Mouse (Mus musculus) hindbrain, embryonic 10.5 days (tissue): ENCODE measurements around the gene Ppp4r3a. TPM values are rescaled to one million over a fixed set of nuclear protein-coding genes. Genes with fewer than 3 reads are reported as not detected.
A peak's percentile ranks its signal among the peaks of the same experiment; 100 is the strongest.

Source experiments
- DNase-seq: peaks from one replicate; pipeline ENCODE4 v3.0.0-alpha.2; 2017; ENCODE audit warnings: low spot score
- H3K27ac ChIP-seq: fragments of 300-500 bp; sonication (generic); 2 replicates; pipeline ENCODE4 v1.5.1; 2016; ENCODE audit warnings: mild to moderate bottlenecking, moderate library complexity
- H3K27me3 ChIP-seq: fragments of 300-500 bp; sonication (generic); 2 replicates; pipeline ENCODE4 v1.6.1; 2016; ENCODE audit warnings: mild to moderate bottlenecking; ENCODE audit not compliant: poor library complexity, insufficient read depth, severe bottlenecking
- H3K36me3 ChIP-seq: fragments of 300-500 bp; sonication (generic); 2 replicates; pipeline ENCODE4 v1.6.1; 2016; ENCODE audit warnings: mild to moderate bottlenecking, moderate library complexity
- H3K4me1 ChIP-seq: fragments of 300-500 bp; sonication (generic); replicated peaks from 2 replicates; pipeline ENCODE4 v1.6.1; 2016; ENCODE audit warnings: mild to moderate bottlenecking
- H3K4me3 ChIP-seq: fragments of 300-500 bp; sonication (generic); 2 replicates; pipeline ENCODE4 v1.5.1; 2016; ENCODE audit warnings: mild to moderate bottlenecking, moderate library complexity
- H3K9me3 ChIP-seq: fragments of 300-500 bp; sonication (generic); 2 replicates; pipeline ENCODE4 v1.6.1; 2016; ENCODE audit warnings: mild to moderate bottlenecking, moderate library complexity
- WGBS: fragments of 180-500 bp; shearing (Covaris S2); methylation state at CpG from one replicate; pipeline ENCODE4 v1.1.7; 2016; 5-methylcytosine and 5-hydroxymethylcytosine counted together
- polyA plus RNA-seq: library from polyadenylated mRNA; unstranded; fragments of >200 nt; fragmentation: Nextera tagmentation; extraction: Ambion mirVana; gene quantifications from 2 replicates; pipeline ENCODE4 v1.2.1, GENCODE M21; 2016

The Ppp4r3a gene
- polyA plus RNA-seq, 1 experiment from 2014 or later = 50.3 TPM

DNA sequence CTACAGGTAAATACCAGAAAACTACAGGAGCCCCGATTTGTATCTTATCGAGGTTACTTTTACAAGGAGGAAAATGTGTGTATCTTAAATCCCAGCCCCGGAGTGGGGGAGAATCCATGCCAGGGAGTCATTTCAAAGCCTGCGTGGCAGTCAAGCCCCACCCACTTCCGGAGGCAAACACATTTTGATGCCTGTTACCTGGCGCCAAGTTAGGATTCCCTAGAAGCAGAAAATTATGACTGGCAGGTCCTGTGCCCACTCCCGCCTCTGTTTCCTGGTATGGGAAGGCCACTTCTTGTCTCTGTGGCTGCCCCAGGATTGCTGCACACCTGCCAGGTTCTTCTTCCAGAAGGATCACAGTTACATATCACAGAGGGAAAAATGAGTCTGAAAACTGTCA lies 57.0 kb downstream of the Ppp4r3a start:
- DNase-seq = no peak
- Histone ChIP-seq H3K36me3 (peaks cover 40% of the 10 kb centered on the region), H3K27me3 (peaks cover 11% of the 10 kb centered on the region), H3K4me3 (peak overlapping the region; percentile 90), H3K27ac (peak overlapping the region; percentile 98), H3K4me1 (peaks cover 74% of the 10 kb centered on the region), H3K9me3 (no peaks in the 10 kb centered on the region)
- 52% methylated on average over 7 of the region's 7 CpGs for WGBS

DNA sequence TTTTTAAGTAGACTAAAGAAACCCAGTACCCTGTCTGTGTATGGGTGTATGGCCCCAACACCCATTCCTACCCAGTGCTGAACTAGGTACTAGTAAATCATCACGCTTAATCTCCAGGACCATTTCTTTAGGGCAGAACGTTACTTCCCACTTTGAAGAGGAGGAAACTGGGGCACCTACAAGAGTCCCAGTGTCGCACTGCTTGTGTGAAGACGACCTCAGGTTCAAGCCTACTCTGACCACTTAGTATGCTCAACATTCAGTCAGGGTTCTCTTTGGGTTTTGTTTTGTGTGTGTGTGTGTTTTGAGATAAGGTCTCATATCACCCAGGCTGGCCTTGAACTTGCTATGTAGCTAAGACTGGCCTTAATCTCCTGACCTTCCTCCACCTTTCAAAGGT lies 57.5 kb downstream of the Ppp4r3a start:
- Histone ChIP-seq H3K9me3 (no peaks in the 10 kb centered on the region), H3K27me3 (peaks cover 11% of the 10 kb centered on the region), H3K4me1 (peaks cover 79% of the 10 kb centered on the region), H3K4me3 (peak overlapping the region; percentile 90), H3K36me3 (peaks cover 44% of the 10 kb centered on the region), H3K27ac (no peak overlapping the region)
- 81% methylated on average over 4 of the region's 4 CpGs for WGBS
- no peak for DNase-seq

DNA sequence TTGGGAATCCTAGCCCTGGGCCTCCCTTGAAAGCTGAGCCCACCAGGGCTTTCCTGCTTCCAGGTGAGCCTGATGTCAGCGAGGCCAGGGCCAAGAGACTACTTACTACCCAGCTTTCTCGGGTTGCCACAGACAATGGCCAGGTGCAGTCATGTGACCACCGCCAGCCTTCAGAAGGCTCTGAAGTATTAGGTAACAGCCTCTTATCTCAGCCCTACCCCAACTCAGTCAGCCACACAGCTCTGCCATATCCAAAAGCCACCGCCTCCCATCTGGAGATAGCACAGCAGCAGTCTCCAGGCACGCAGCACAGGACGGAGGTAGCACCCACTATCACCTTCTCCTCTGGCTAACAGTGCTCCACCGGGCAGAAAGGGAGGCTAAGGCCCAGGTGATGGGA lies 58.1 kb downstream of the Ppp4r3a start:
- Histone ChIP-seq H3K9me3 (no peaks in the 10 kb centered on the region), H3K27ac (peak overlapping the region; percentile 64; the same call in 1 of the 2 replicates), H3K4me3 (peak overlapping the region; percentile 28), H3K27me3 (peaks cover 11% of the 10 kb centered on the region), H3K36me3 (peaks cover 51% of the 10 kb centered on the region), H3K4me1 (peaks cover 85% of the 10 kb centered on the region)
- WGBS = 70% methylated on average over 7 of the region's 7 CpGs
- no peak for DNase-seq

DNA sequence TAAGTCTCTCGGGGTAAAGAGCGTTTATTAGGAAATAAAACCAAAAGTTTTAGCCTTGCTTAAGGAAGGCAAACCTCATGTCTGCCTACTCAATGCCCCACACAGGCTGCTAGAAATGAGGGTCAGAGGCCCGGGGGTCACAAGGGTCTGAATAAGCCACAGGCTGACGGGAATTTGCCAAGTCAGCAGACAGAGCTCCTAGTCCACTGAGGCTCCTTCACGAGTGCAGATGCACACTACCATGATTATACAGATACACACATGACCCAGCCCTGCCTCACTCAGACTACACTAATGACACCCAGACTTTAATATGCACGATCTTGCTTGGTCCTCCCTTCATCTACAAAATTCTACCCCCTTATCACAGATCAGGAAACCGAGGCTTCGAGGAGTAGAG lies 58.7 kb downstream of the Ppp4r3a start:
- Histone ChIP-seq H3K9me3 (no peaks in the 10 kb centered on the region), H3K4me3 (peak overlapping the region; percentile 28; the same call in 1 of the 2 replicates), H3K27ac (no peak overlapping the region), H3K4me1 (peaks cover 91% of the 10 kb centered on the region), H3K36me3 (peaks cover 56% of the 10 kb centered on the region), H3K27me3 (peaks cover 11% of the 10 kb centered on the region)
- WGBS = 67% methylated on average over 8 of the region's 8 CpGs
- no peak for DNase-seq

DNA sequence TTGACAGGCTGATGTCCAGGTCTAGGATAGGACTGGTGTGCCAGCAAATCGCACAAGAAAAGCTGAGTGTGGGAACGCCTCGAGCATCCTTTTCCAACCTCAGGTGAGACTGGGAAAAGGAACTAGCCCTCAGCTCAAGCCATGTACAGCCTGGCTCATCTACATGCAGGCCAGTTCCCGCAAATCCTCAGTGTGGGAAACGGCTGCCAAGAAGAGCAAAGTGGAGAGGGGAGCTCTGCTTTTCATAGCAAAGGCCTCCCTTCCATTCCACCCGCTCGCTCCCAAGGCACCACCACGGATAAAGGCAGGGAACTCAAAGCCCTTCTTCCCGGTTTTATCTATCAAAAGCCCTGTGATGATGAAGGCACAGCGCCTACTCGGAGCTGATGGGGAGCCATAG lies 60.4 kb downstream of the Ppp4r3a start:
- no peaks in the 10 kb centered on the region for H3K9me3 ChIP-seq
- peaks cover 97% of the 10 kb centered on the region for H3K4me1 ChIP-seq
- no peak overlapping the region for H3K27ac ChIP-seq
- DNase-seq = no peak
- peaks cover 59% of the 10 kb centered on the region for H3K36me3 ChIP-seq
- peaks cover 8% of the 10 kb centered on the region for H3K27me3 ChIP-seq
- WGBS = 87% methylated on average over 11 of the region's 11 CpGs
- no peak overlapping the region for H3K4me3 ChIP-seq

DNA sequence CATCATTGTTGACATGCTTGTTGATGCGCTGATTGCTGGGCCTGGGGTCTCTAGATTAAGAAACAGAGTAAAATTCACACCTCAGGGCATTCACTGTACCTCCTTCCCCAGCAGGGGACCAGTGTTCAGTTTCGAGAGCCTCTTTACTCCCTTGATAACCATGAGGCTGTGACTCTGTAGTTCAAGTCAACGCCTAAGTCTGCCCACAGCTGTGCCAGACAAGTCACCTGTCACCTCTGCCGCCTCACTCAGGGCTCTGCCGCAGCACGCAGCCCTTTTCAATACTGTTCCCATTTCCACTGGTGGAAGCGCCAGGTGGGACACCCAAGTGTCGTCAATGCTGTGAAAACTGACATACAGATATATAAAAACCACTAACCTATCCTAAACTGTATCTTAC lies 61.1 kb downstream of the Ppp4r3a start:
- H3K4me1 ChIP-seq = peaks cover 97% of the 10 kb centered on the region
- no peaks in the 10 kb centered on the region for H3K9me3 ChIP-seq
- H3K27ac ChIP-seq = no peak overlapping the region
- peaks cover 59% of the 10 kb centered on the region for H3K36me3 ChIP-seq
- H3K27me3 ChIP-seq = peaks cover 8% of the 10 kb centered on the region
- DNase-seq = no peak
- no peak overlapping the region for H3K4me3 ChIP-seq
- WGBS = 91% methylated on average over 8 of the region's 8 CpGs

DNA sequence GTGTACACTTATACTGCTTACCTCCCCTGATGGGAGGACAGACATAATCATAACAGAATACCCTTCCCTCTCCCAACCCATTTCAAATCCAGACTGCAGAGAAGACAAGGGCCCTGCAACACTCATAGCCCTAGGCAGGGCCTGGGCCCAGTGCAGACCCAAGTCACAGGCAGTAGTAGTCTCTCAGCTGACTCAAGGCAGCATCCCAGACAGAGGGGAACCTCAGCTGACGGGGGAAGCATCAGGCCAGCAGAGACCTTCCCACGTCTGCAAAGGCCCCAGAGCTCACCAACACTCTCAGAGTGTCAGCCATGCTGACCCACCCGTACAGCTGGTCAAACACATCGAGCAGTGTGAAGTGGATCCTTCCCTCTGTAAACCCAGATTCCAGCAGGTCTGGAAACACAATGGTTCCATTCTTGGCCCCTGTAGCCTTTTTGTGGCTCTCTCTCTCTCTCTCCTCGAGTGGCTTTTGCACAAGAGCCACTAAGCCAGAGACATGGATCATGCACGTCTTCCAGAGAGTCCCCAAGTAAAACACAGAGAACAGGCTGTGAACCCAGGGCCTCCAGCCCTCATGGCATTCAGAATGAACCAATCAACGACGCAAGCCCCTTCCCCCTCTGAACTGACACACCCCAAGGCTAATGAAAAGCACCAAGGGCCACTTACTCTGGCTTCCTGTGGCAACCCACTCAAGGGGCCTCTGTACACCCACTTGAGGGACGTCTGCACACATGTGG lies 61.8 kb downstream of the Ppp4r3a start:
- Histone ChIP-seq H3K4me1 (peaks cover 97% of the 10 kb centered on the region), H3K27ac (no peak overlapping the region), H3K9me3 (no peaks in the 10 kb centered on the region), H3K27me3 (peaks cover 7% of the 10 kb centered on the region), H3K4me3 (no peak overlapping the region), H3K36me3 (peaks cover 61% of the 10 kb centered on the region)
- WGBS = 69% methylated on average over 9 of the region's 9 CpGs
- DNase-seq = no peak

DNA sequence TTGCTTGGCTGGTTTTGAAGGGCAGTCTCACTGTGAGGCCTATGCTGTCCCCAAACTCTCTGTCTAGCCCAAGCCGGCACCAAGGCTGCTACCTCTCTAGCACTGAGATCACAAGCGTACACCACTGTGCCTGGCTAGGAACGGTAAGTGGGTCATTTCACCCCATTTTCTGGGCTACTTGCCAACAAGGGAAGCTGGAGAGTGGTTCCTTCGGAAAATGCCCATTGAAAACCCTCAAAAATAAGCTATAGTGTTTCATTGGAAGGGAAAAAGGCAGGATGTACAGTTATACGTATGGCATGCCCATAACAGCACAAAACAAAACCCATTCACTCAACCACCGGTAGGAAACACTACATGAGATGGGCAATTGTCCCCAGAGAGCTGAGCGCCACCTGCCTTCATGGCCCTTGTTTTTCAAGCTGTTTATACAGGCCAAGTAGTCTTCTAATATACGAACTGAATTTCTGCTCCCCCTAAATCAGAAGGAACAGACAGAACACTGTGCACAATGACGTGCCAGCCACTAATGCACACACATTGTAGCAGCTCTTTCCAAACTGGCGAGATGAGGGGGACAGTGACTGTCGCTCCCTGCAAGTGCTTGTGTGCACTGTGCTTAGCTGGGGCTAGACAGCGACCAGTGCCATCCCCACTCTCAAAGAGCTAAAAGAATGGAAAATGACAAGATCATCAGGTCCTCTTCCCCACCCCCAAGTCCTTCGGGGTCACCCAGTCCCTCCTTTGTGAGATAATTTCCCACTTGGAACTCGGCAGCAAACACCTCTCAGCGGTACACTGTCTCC lies 63.1 kb downstream of the Ppp4r3a start:
- H3K27ac ChIP-seq = no peak overlapping the region
- peaks cover 97% of the 10 kb centered on the region for H3K4me1 ChIP-seq
- no peaks in the 10 kb centered on the region for H3K9me3 ChIP-seq
- no peak for DNase-seq
- no peak overlapping the region for H3K4me3 ChIP-seq
- H3K36me3 ChIP-seq = peaks cover 61% of the 10 kb centered on the region
- 89% methylated on average over 15 of the region's 15 CpGs for WGBS
- no peaks in the 10 kb centered on the region for H3K27me3 ChIP-seq

DNA sequence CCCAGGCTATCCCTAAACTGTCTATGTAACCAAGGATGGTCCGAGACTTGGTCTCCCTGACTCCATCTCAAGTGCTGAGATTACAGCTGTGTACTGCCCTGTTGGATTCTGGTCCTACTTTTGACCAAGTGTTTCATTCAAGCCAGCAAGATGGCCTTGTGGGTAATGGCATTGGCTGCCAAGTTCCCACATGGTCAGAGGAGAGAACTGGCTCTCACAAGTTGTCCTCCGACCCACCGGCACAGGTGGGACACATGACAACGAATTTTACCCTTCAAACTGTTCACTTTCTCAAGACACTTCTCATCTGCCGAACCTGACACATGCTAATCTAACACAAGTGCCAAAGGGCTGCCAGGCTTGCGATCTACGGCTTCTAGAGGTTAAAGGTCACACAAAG lies 64.1 kb downstream of the Ppp4r3a start:
- H3K4me1 ChIP-seq = peaks cover 97% of the 10 kb centered on the region
- no peak overlapping the region for H3K4me3 ChIP-seq
- H3K36me3 ChIP-seq = peaks cover 53% of the 10 kb centered on the region
- H3K9me3 ChIP-seq = no peaks in the 10 kb centered on the region
- no peaks in the 10 kb centered on the region for H3K27me3 ChIP-seq
- no peak for DNase-seq
- 81% methylated on average over 7 of the region's 7 CpGs for WGBS
- H3K27ac ChIP-seq = no peak overlapping the region

DNA sequence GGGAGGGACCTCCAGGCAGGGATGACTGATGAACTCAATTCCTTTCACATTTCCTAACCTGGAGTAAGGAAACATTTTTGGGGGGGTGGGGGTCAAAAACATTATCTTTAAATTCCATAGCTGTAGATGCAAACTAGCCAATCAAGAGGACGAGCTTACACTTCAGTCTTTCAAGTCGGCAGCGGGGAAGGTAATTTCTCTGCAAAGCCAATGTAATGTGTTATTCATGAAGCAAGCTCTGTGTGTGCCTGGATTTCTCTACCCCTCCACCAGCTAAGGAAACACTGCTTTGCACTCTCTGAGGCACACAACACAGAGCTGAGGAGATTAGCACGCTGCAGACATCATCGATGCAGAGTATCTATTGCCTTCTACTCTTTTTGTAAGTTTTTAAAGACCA lies 64.5 kb downstream of the Ppp4r3a start:
- H3K4me3 ChIP-seq = no peak overlapping the region
- H3K27me3 ChIP-seq = no peaks in the 10 kb centered on the region
- WGBS = 58% methylated on average over 5 of the region's 5 CpGs
- no peaks in the 10 kb centered on the region for H3K9me3 ChIP-seq
- H3K36me3 ChIP-seq = peaks cover 50% of the 10 kb centered on the region
- peak overlapping the region; percentile 70 for H3K27ac ChIP-seq
- peaks cover 97% of the 10 kb centered on the region for H3K4me1 ChIP-seq
- no peak for DNase-seq

DNA sequence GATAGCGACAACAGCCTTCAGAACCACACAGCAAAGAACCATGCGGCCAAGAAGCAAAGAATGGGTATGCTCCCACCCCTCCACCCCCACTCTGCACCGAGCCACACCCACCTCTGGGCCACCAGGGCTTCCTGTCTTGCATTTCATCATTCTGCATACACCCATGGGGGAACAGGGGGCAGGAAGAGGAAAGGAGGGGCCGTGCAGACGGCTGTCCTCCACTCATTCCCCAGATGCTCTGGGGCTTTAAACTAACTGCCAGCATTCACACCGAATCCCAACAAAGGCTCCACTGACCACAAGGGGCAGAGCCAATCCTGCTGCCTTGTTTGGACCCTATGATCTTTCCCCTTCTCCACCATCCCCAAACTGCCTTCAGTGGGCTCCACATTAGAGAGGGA lies 65.5 kb downstream of the Ppp4r3a start:
- peak overlapping the region; percentile 20; the same call in 1 of the 2 replicates for H3K4me3 ChIP-seq
- peak overlapping the region; percentile 70 for H3K27ac ChIP-seq
- no peak for DNase-seq
- WGBS = 19% methylated on average over 6 of the region's 6 CpGs
- no peaks in the 10 kb centered on the region for H3K27me3 ChIP-seq
- peaks cover 40% of the 10 kb centered on the region for H3K36me3 ChIP-seq
- peaks cover 97% of the 10 kb centered on the region for H3K4me1 ChIP-seq
- H3K9me3 ChIP-seq = no peaks in the 10 kb centered on the region

DNA sequence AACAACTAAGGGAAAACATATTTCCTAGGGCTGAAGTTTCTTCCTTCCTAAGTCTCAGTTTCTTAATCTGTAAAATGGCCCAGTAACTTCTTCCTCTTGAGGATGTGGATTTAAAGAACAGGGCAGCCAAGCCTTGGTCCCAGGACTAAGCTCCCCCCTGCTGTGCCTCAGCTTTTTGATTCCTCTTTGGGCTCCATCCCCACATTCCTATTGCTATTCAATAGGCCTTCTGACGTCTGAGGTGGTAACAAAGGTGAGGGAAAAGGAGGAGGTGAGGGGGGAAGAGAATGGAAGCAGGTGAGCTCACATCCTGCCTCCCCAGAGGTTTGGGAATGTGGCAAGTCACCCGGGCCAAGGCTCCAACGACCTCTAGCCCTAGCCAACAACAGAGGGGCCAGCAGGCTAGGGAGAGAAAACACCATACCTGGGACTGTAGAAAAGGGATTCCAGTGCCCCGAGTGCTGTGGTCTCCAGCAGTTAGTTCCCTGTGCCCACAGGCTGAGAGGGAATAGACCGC lies 67.0 kb downstream of the Ppp4r3a start:
- DNase-seq = no peak
- Histone ChIP-seq H3K36me3 (peaks cover 25% of the 10 kb centered on the region), H3K4me3 (no peak overlapping the region), H3K27me3 (no peaks in the 10 kb centered on the region), H3K27ac (peak overlapping the region; percentile 41), H3K9me3 (no peaks in the 10 kb centered on the region), H3K4me1 (peaks cover 98% of the 10 kb centered on the region)
- 40% methylated on average over 5 of the region's 5 CpGs for WGBS

DNA sequence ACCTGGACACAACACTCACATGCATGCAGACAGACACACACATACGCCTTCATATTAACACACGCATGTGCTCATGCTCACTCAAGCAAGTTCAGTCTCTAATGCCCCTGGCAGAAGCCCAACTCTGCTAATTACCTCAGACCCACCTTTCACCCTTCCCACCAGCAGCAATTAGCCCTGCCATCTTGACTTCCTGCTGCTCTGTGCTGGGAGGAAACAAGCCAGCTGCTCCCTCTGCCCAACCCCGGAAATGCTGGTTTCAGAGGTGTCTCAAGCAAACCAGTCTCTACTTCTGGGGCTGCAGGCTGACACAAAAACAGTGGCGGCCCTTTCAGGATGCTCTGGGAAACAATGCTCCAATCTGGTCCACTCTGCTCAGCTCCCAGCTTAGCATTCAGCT lies 67.6 kb downstream of the Ppp4r3a start:
- Histone ChIP-seq H3K4me1 (peaks cover 95% of the 10 kb centered on the region), H3K4me3 (no peak overlapping the region), H3K36me3 (peaks cover 20% of the 10 kb centered on the region), H3K9me3 (no peaks in the 10 kb centered on the region), H3K27ac (peak overlapping the region; percentile 40), H3K27me3 (no peaks in the 10 kb centered on the region)
- WGBS = 59% methylated on average over 4 of the region's 4 CpGs
- DNase-seq = no peak
